Mouse (Mus musculus) kidney, adult 18-20 months (tissue): ENCODE measurements around the gene Mypn.

Experiments used
- DNase-seq: peaks from one replicate; pipeline ENCODE4 v3.0.0; 2021

Mypn gene

DNA sequence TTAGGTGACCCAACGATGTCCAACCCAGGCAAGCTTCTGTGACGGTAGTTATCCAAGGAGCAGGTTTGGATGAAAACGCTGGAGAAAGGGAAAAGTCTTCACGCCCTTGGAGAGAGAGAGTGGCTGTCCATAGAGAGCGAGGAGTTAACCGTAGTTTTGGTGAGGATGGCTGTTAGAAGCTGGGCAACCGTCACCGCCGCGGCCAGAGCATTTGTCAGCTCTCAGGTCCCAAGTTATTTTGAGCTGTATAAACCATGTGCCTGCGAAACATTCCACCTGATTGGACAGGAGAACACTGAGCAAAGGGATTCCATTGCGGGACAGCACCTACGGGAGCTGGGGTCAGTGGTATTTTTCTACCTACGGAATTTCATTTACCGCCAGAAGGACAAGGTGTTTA is at the start of gene Mypn:
TSS of gene Mypn (minus strand) at position 225 of the 400 bp plus-strand sequence.
- no peak for DNase-seq

GRCm38 (mm10) chr10:63248421-63248820 is 44.7 kb upstream of the Mypn start:
- DNase-seq, result no peak

- DNase-seq, result no peak
Observed at GRCm38 (mm10) chr10:63247457-63247856, 43.7 kb upstream of the Mypn start.

- DNase-seq, result no peak
Observed at GRCm38 (mm10) chr10:63245846-63246245, 42.1 kb upstream of the Mypn start.

DNA sequence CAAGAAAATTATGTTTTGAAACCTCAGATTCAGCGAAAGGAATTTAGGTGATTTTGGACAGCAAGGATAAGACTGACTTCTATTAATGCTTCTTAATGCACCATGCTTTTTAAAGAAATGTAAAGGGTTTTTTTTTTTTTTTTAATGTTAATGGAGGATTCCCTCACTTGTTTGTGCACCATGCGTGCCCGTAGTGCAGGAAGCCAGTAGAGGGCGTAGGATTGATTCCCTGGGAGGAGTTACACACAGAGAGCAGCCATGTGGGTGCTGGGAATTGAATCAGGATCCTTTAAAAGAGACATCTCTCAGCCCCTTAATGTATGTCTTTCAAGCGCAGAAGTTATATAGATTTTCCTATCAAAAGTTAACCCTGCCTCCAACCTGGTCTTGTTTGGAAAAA is 41.0 kb upstream of the Mypn start:
- DNase-seq, result no peak

GRCm38 (mm10) chr10:63244055-63244671 is 40.4 kb upstream of the Mypn start:
- no peak for DNase-seq

DNA sequence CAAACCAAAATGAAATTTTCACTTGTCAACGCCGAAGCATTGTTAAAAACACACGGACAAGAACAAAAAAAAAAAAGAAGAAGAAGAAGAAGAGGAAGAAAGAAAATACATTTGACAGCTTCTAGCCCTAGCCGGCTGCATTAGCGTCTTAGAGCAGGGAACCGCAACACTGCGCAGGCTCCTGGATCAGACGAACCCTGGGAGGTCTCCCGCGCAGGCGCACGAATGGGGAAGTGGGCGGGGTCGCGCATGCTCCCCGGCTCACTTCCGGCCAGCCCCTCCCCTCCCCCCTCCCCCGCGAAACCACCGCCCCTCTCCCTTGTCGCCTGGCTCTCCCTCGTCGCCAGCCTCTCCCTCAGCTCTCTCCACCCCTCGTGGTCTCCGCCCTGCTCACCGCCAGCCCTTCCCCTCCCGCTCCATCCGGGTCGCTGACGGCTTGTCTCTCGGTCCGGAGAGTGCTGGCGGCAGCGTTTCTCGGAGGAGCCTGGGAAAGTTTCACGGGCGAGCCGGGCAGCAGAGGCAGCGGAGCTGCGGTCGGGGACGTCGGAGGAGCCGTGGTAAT is 39.8 kb upstream of the Mypn start, which contains the start of gene Herc4:
TSS of gene Herc4 (plus strand) at position 318 of the 562 bp plus-strand sequence.
- peak; percentile 92 for DNase-seq

DNA sequence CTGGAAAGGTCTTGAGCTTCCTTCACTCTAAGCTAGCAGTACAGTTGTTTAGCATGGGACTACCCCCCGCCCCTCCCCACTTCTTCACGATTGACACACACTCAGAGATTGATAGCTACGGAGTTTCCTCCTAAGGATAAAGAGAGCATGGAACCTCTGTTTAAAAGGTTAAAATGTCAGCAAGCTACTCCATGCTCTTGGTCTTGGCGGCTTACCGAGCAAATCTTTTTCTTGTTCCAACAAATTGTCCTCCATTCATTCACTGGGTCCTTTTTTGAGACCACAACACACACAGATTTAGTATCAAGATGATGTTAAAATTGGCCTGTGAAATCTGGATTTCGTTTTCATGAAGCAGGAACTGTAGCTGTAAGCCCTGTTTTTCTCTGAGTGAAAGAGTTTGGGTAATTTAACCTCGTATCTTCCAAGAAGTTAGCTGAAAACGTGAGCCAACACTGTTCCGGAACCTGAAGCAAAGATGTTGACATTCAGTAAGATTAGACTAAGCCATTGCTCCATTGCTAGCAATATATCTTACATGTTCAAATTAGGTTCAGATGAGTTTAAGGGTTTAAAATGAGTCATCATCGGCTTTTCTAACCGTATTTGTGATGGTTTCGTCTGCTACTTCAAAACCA is 39.2 kb upstream of the Mypn start:
- no peak for DNase-seq

DNA sequence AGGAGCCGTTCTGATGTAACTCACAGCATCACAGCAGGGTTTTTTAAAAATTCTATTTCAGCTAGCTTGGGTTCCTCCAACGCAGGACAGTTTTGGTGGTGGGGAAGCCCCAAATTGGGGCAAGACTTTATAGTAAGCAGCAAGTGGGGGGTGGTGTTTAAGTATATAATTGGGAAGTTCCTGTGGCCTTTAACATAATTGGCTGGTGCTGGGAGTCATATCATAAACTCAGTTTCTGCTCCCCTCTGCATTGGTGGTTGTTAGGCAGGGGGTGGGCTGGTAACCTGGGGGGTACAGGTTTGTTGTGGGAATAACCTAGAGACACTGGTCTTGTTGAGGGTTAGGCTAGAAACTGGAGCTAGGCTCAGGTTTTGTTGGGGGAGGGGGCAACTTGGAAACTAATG is 37.1 kb upstream of the Mypn start:
- no peak for DNase-seq

GRCm38 (mm10) chr10:63239848-63240247 is 36.1 kb upstream of the Mypn start:
- DNase-seq, result no peak

DNA sequence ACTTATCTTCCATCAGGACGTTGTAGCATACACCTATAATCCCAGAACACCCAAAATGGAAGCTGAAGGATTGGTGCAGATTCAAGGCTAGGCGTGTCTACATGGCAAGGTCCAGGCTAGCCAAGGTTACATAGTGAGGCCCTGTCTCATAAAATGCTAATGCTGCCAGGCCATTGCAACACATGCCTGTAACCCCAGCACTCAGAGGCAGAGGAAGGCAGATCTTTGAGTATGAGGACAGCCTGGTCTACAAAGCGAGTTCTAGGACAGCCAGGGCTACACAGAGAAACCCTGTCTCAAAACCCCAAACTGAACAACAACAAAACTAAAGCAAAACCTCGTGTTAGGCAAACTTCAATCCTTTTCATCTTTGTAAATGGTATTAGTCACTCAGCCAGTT is 34.3 kb upstream of the Mypn start:
- DNase-seq, result no peak

DNA sequence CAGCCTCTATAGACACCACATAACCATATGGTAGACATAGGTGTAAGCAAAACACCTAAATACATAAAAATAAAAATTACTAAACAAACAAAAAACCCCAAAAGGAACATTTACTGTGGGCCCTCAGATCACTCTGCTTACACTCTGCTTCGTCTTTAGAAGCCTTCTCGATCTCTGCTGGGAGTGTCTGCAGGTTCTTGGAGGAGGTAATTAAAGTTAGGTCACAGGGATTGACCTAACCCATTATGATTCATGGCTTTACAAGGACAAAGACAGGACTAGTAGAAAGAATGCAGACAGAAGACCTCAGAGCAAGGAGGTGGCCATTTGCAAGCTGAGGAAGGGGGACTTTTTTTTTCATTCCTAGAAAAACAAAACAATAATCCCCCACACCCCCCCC is 33.5 kb upstream of the Mypn start:
- DNase-seq, result no peak

DNA sequence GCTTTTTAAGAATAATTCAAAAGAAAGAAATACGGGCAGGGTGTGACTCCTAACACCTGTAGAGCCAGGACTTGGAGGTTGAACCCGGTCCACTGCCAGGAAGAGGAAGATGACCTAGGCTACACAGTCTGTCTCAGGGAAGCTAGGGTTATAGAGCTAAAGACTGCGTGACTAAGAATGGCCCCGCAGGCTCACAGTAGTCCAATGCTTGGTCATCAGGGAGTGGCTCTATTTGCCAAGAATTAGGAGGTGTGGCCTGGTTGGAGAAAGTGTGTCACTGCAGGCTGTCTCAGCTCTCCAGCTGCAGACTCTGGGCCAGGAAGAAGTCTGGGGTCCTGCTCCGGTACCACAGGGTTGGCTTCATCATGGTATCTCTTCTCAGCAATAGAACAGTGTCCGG is 32.9 kb upstream of the Mypn start:
- DNase-seq, result no peak

- DNase-seq, result no peak
Observed at GRCm38 (mm10) chr10:63235889-63236288, 32.1 kb upstream of the Mypn start.

GRCm38 (mm10) chr10:63234133-63234532 is 30.4 kb upstream of the Mypn start:
- DNase-seq, result no peak

GRCm38 (mm10) chr10:63231630-63232029 is 27.9 kb upstream of the Mypn start:
- DNase-seq, result no peak

DNA sequence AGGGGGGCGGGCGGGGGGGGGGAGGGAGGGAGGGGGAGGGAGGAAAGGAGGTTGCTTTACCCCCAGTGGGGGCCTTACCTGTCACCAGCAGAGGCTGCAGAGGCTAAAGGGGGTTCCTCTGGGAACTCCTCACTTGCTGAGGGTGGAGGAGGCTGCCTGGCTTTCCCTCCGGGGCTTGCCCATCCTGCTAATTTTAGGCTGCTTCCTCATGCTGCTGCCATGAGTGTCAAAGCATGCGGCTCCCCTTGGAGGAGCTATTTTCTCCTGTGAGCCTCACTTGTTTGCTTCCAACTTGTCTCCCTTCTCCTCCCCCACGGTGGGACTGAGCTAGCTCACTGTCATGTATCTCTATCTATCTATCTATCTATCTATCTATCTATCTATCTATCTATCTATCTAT is 27.1 kb upstream of the Mypn start:
- DNase-seq, result no peak

DNA sequence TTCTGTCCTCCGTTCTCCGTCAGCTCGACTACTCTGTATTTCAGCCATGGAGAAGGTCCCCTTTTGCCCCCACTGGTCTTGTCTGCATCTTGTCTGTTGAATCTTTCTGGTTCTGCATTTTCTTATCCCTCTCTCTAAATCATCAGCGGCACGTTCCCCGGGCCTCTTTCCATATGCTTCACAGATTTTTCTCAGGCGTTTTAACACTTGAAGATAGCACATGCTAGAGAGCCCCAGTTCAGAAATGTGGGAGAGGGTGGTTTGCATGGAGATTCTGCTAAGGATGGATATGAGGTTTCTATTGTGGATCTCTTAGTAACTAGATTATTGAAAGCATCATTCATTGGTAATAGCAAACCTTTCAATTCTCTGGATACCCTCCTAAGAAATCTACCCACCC is 26.5 kb upstream of the Mypn start:
- no peak for DNase-seq

DNA sequence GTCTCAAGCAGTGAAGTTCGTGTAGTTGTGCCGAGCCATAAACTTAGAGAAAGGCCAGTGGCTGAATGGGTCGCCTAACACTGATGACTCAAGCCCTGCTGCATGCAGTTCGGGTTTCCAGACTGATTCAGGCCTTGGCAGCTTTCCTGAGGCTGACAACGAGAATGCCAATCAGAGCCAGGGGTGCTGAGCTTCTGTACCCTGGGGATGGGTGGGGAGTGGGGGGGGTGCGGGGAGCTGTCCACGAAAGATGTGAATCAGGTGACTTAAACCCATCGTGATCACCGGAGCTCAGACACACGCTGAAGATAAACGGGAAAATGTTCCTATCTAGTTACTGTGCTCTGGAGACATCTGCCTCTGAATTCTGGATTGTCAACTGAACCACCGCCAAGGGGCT is 20.6 kb upstream of the Mypn start:
- no peak for DNase-seq

- DNase-seq, result no peak
Observed at GRCm38 (mm10) chr10:63221081-63221783, 17.5 kb upstream of the Mypn start.

DNA sequence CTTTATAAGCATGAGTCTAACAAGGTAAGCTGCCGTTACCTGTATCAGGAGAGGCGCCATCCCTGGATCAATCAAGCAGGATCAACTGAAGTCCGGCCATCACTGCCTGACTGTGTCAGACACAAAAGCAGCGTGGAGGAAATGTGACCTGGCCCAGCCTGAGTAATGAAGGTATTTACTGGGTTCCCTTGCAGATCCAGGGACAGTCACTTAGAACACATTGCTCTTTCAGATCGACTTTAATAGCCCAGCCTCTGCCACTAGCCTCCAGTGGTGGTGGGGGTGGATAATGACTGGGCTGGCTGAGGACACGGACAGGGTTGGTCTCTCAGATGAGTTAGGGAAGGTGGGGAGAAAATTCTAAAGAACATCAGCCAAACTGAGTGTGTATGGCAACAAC is 5.1 kb upstream of the Mypn start:
- DNase-seq, result no peak

- no peak for DNase-seq
Observed at GRCm38 (mm10) chr10:63203002-63203401, 750 bp downstream of the Mypn start.

DNA sequence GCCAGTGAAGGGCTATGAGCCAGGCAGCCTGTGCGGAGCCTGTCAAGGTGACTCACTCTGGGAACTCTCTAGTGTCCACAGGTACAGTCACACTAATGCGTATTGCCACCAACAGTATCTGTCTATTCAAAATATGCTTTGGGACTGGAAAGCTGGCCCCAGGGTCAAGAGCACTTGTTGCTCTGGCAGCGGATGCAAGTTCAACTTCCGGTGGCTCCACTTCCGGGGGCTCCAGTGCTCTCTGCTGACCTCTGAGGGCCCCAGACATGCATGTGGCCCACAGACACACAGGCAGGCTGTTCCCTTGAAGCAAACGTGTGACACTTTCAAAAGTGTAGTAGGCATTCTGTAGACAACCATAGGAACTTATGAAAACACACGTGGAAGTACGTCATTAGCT is 2.2 kb downstream of the Mypn start:
- no peak for DNase-seq

- no peak for DNase-seq
Observed at GRCm38 (mm10) chr10:63199008-63199407, 4.7 kb downstream of the Mypn start.
